Mouse (Mus musculus): ENCODE measurements around the gene Ssbp3. TPM values are rescaled to one million over a fixed set of nuclear protein-coding genes. Genes with fewer than 3 reads are reported as not detected.

The Ssbp3 gene
- polyA plus RNA-seq, 1 experiment = 130 TPM

DNA sequence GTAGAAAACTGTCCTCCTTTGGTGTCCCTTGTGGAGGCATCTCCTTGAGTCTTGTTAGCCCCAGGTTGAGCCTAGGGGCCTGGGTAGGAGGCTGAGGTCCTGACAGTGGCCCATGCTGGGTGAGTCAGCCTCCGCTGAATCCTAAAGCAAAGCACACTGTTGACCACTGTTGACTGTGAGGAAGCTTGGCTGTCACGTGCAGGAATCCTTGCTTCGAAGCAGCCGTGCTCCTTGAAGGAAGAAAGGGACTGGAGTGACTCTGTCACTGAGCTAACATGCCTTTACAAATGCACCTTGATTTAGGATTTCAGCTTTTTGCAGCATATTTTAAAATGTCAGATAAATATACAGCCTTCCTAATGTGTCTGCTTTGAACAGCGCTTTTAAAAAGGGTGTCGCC, 64.8 kb downstream of the Ssbp3 start:
- no peaks in the 10 kb centered on the region for H3K27me3 ChIP-seq (ENCODE audit: control insufficient read depth, insufficient read depth, low read length)
- no peak overlapping the region for H3K4me3 ChIP-seq (ENCODE audit: control insufficient read depth, insufficient read depth, low read length)
- 98% methylated on average over 6 of the region's 6 CpGs for WGBS
- no peak overlapping the region for H3K27ac ChIP-seq (ENCODE audit: control insufficient read depth, insufficient read depth, low read length)
- no peaks in the 10 kb centered on the region for H3K36me3 ChIP-seq (ENCODE audit: control insufficient read depth, insufficient read depth, low read length)
- H3K4me1 ChIP-seq (replicated peaks; ENCODE audit: control insufficient read depth, insufficient read depth, low read length) = peaks cover 43% of the 10 kb centered on the region
- DNase-seq = no peak
- TF ChIP-seq CTCF (IDR thresholded peaks at IDR 0.05; ENCODE audit: borderline replicate concordance, control insufficient read depth, extremely low read depth, insufficient read depth, low read length, poor library complexity) (no peak), POLR2A (IDR thresholded peaks at IDR 0.05; ENCODE audit: control insufficient read depth, extremely low read depth, insufficient read depth, low read length, poor library complexity) (no peak)

DNA sequence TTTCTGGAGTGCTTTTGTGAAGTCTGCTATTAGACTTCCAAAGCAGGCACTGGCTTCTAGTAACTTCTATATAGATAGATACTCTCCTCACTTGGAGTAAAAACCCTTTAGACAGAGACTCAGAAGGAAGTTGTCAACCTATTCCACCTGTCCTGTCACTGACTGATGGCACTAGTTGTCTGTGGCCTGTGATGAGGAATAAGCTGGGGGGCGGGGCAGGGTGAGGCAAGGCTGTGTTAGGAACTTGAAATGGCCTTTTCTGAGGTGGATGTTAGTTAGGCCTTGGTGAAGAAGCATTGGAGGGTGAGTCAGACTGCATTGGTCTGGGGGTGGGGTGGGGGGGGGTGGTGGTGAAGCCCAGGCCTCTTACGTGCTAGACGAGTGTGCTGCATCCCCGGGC, 65.4 kb downstream of the Ssbp3 start:
- WGBS = 89% methylated on average over 4 of the region's 4 CpGs
- Histone ChIP-seq H3K27me3 (ENCODE audit: control insufficient read depth, insufficient read depth, low read length) (no peaks in the 10 kb centered on the region), H3K4me3 (ENCODE audit: control insufficient read depth, insufficient read depth, low read length) (no peak overlapping the region), H3K27ac (ENCODE audit: control insufficient read depth, insufficient read depth, low read length) (no peak overlapping the region), H3K36me3 (ENCODE audit: control insufficient read depth, insufficient read depth, low read length) (no peaks in the 10 kb centered on the region), H3K4me1 (replicated peaks; ENCODE audit: control insufficient read depth, insufficient read depth, low read length) (peaks cover 38% of the 10 kb centered on the region)
- no peak for DNase-seq
- no peak for TF ChIP-seq POLR2A (IDR thresholded peaks at IDR 0.05; ENCODE audit: control insufficient read depth, extremely low read depth, insufficient read depth, low read length, poor library complexity)
- no peak for TF ChIP-seq CTCF (IDR thresholded peaks at IDR 0.05; ENCODE audit: borderline replicate concordance, control insufficient read depth, extremely low read depth, insufficient read depth, low read length, poor library complexity)

DNA sequence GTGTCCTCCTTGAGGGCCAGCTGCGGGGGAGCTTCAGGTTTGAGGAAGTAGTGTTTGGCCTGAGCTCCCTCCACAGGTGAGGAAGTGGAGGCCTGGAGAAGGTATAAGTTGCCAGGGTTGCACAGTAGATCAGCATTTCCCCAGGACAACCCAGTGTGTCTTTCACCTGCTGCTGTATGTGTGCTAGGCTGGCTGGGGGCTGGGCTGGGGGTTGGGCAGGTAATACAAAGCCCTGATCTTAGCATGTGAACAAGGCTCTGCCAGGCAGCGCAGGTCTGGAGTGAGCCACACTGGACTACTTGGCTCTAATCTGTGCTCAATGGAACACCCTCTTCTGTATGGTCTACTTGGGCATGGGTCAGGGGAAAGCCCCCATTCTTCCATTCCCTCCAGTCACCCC, 66.1 kb downstream of the Ssbp3 start:
- Histone ChIP-seq H3K27me3 (ENCODE audit: control insufficient read depth, insufficient read depth, low read length) (no peaks in the 10 kb centered on the region), H3K4me1 (replicated peaks; ENCODE audit: control insufficient read depth, insufficient read depth, low read length) (peaks cover 31% of the 10 kb centered on the region), H3K27ac (ENCODE audit: control insufficient read depth, insufficient read depth, low read length) (no peak overlapping the region), H3K4me3 (ENCODE audit: control insufficient read depth, insufficient read depth, low read length) (no peak overlapping the region), H3K36me3 (ENCODE audit: control insufficient read depth, insufficient read depth, low read length) (no peaks in the 10 kb centered on the region)
- TF ChIP-seq POLR2A (IDR thresholded peaks at IDR 0.05; ENCODE audit: control insufficient read depth, extremely low read depth, insufficient read depth, low read length, poor library complexity) = no peak
- TF ChIP-seq CTCF (IDR thresholded peaks at IDR 0.05; ENCODE audit: borderline replicate concordance, control insufficient read depth, extremely low read depth, insufficient read depth, low read length, poor library complexity) = no peak
- no peak for DNase-seq
- WGBS = 82% methylated on average over 2 of the region's 2 CpGs

DNA sequence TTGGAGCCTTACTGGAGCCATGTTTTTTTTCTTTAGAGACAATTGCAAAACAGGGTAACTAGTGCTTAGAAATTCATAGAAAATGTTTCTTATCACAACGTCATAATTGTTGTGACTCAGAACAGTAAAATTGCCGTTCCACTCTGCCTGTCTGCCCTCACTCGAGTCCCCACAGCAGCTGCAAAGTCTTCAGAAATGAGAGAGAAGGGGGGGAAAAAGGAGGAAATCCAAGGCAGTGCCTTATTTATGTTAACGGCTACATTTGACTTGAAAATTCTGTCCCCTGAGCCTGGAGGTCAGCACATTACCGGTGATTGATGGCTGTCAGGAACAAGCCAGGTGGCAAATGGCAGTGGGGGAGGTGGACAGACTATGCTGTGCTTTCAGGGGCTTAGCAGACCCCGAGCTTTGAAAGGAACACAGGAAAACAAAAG, 66.7 kb downstream of the Ssbp3 start:
- H3K4me1 ChIP-seq (replicated peaks; ENCODE audit: control insufficient read depth, insufficient read depth, low read length) = peaks cover 30% of the 10 kb centered on the region
- whole genome bisulfite sequencing = 51% methylated on average over 6 of the region's 6 CpGs
- no peaks in the 10 kb centered on the region for H3K36me3 ChIP-seq (ENCODE audit: control insufficient read depth, insufficient read depth, low read length)
- H3K4me3 ChIP-seq (ENCODE audit: control insufficient read depth, insufficient read depth, low read length) = no peak overlapping the region
- no peak overlapping the region for H3K27ac ChIP-seq (ENCODE audit: control insufficient read depth, insufficient read depth, low read length)
- TF ChIP-seq CTCF (IDR thresholded peaks at IDR 0.05; ENCODE audit: borderline replicate concordance, control insufficient read depth, extremely low read depth, insufficient read depth, low read length, poor library complexity) (no peak), POLR2A (IDR thresholded peaks at IDR 0.05; ENCODE audit: control insufficient read depth, extremely low read depth, insufficient read depth, low read length, poor library complexity) (no peak)
- DNase-seq = no peak
- H3K27me3 ChIP-seq (ENCODE audit: control insufficient read depth, insufficient read depth, low read length) = no peaks in the 10 kb centered on the region

DNA sequence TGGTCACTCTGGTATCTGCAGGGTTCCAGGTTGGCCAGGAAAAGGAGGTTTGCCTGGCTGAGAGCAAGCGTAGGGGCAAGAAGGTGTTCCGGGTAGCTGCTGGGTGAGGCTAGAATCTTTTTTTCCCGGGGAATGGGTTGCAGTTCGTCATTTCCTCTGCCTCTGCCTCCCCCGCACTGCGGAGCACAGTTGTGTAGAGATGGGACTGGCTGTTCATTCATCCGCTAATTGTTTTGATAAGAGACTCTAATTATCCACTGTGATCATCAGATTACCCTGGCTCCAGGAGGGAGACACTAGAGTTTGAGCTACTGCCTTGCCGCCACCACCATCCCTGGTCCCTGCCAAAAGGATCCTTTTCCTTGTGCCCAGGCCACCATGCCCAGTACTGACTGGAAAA, 67.9 kb downstream of the Ssbp3 start:
- Histone ChIP-seq H3K27ac (ENCODE audit: control insufficient read depth, insufficient read depth, low read length) (no peak overlapping the region), H3K36me3 (ENCODE audit: control insufficient read depth, insufficient read depth, low read length) (no peaks in the 10 kb centered on the region), H3K4me3 (ENCODE audit: control insufficient read depth, insufficient read depth, low read length) (no peak overlapping the region), H3K27me3 (ENCODE audit: control insufficient read depth, insufficient read depth, low read length) (no peaks in the 10 kb centered on the region), H3K4me1 (replicated peaks; ENCODE audit: control insufficient read depth, insufficient read depth, low read length) (peaks cover 21% of the 10 kb centered on the region)
- 92% methylated on average over 8 of the region's 8 CpGs for WGBS
- DNase-seq = no peak
- no peak for TF ChIP-seq CTCF (IDR thresholded peaks at IDR 0.05; ENCODE audit: borderline replicate concordance, control insufficient read depth, extremely low read depth, insufficient read depth, low read length, poor library complexity)
- TF ChIP-seq POLR2A (IDR thresholded peaks at IDR 0.05; ENCODE audit: control insufficient read depth, extremely low read depth, insufficient read depth, low read length, poor library complexity) = no peak

DNA sequence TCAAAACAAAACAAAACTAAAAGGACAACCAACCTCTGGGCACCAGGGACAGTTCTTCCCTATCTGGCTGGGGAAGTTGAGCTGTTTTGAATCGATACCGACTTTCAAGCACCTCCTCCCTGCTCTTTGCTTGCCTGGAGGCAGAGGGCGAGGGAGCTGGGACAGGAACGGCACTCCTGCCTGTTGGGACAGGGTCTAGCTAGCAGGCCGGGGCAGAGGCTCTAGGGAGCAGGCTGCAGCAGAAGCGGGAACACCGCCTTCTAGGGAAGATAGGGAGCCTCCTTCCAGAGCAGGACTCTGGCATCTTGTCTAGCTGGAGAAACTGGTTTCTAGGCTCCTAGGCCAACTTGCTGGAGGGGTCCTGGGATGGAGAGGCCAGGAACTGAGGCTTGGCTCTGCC, 70.2 kb downstream of the Ssbp3 start:
- peaks cover 15% of the 10 kb centered on the region for H3K4me1 ChIP-seq (replicated peaks; ENCODE audit: control insufficient read depth, insufficient read depth, low read length)
- TF ChIP-seq POLR2A (IDR thresholded peaks at IDR 0.05; ENCODE audit: control insufficient read depth, extremely low read depth, insufficient read depth, low read length, poor library complexity) (no peak), CTCF (IDR thresholded peaks at IDR 0.05; ENCODE audit: borderline replicate concordance, control insufficient read depth, extremely low read depth, insufficient read depth, low read length, poor library complexity) (no peak)
- H3K36me3 ChIP-seq (ENCODE audit: control insufficient read depth, insufficient read depth, low read length) = no peaks in the 10 kb centered on the region
- DNase-seq = no peak
- 72% methylated on average over 7 of the region's 7 CpGs for WGBS
- no peak overlapping the region for H3K27ac ChIP-seq (ENCODE audit: control insufficient read depth, insufficient read depth, low read length)
- no peak overlapping the region for H3K4me3 ChIP-seq (ENCODE audit: control insufficient read depth, insufficient read depth, low read length)
- no peaks in the 10 kb centered on the region for H3K27me3 ChIP-seq (ENCODE audit: control insufficient read depth, insufficient read depth, low read length)
